Mouse (Mus musculus) kidney, adult 9 months (tissue): Measurements from ENCODE around the gene Sugct.

Source experiments
- DNase-seq: peaks from one replicate; pipeline ENCODE4 v3.0.0; 2022

Sugct gene

GRCm38 (mm10) chr13:17288377-17288776 lies 407.0 kb downstream of the Sugct start:
- DNase-seq, result no peak

DNA sequence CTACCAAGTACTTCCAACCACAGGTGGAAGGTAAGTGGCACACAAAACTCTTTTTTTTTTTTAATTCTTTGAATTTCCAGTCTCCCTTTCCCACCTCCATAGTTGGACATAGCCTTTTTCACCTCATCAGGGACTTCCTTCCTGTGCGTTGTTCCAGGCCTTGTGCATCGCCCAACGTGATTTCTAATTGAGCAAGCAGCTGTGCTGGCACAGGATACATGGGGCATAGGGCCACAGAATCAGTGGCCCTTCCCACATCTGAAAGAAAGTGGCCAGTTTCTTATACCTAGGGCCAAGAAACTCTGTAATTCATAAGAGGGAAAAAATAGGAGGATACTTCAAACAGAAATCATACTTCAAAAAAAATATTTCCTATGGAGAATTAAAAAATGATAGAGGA lies 449.4 kb downstream of the Sugct start:
- no peak for DNase-seq

- peak; percentile 9 for DNase-seq
Observed at GRCm38 (mm10) chr13:17216524-17216923, 478.8 kb downstream of the Sugct start.

- DNase-seq, result no peak
Observed at GRCm38 (mm10) chr13:17212681-17213080, 482.7 kb downstream of the Sugct start.

GRCm38 (mm10) chr13:17190180-17190762 lies 505.1 kb downstream of the Sugct start:
- DNase-seq, result no peak

DNA sequence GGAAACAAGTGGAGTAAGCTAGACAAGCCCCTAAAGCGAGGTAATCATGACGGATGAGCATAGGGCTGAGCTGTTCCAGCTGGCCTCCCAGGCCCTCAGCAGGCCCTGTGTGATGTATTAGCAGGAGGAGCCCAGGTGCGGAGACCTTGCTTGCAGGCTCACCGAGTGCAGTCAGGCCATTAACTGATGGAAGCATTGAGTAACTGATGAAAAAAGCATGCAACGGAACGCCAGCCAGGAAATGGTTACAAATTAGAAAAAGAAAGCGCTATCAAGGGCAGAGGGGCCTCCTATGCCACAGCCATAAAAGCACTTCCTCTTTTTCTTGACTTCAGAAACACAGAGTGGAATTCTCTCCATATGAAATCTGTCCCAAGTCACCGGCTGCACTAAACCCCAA lies 510.1 kb downstream of the Sugct start:
- DNase-seq, result peak; percentile 34

DNA sequence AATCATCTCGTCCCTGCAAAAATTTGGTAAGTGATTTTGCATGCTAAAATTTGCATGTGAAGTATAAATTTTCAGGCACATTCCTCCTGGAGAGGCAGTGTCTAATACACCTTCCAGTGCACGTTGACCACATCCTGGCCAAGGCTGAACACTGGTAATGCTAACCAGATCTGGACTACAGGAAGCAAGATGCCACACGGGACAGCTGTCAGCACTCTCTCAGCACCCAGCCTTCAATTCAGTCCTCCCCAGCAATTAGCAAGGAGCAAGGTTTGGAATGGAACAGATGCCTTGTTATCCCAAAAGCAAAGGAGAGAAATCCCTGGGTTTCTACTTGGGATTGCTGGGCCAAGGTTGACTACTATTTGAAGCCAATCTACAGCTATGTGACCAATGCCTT lies 529.4 kb downstream of the Sugct start:
- no peak for DNase-seq

DNA sequence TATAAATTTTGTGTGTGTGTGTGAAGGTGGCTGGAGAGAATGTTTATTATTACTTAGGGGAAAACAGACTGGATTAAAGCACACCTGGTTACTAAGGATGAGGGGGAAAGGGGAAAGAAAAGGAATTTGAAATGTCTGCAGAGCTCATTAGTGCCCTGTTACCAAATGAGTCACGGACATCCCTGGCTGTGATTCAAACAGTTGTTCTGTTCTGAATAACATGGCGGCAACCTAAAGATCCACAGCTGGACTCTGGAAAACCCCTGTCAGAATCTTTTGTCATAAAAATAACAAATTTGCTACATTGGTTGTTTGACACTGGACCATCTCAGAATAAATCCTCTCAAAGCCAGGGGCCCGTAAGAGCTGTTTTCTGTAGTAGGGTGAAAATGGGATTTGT lies 530.6 kb downstream of the Sugct start:
- no peak for DNase-seq

DNA sequence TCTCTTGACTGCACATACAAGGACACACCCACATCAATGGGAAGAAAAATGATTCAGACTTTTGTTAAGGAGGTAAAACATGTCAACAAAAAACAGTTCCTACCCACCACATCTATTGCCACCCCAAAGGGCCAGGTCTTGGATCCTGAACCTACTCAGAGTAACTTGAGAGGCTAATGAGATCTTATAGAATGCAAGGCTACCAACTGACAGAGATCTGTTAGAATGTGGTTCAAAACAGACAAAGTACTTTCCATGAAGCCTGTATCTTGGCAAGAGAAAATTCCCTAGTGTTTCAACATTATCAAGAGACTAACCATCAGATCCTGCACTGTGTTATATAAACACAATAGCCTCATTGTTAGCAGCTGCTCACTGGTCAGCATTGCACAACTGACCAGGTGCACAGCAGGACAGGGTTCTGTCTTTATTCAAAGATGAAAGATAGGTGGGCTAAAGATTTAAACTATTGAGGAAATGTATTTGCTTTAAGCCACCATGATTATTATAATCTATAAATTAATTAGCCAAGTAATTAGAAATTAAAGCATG lies 548.8 kb downstream of the Sugct start:
- no peak for DNase-seq

DNA sequence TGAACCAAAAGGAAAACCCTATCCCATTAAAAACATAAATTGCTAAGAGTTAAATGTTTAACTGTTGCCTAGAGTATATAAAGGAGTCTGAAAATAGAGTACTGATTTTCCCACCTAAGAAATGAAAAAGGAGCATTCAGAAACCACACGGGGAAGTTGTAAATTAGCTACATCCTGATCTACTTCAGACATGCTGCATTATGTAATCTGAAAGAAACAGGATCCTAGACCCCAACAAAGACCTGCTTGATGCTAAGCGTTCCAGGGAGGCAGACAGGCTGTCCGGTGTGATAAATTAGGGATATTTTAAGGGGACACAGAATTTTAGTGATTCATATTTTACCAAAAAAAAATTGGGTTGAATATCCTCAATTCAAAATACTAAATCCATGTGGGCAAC lies 579.3 kb downstream of the Sugct start:
- no peak for DNase-seq

- DNase-seq, result no peak
Observed at GRCm38 (mm10) chr13:17102372-17102771, 593.0 kb downstream of the Sugct start.

- no peak for DNase-seq
Observed at GRCm38 (mm10) chr13:17086547-17086946, 608.8 kb downstream of the Sugct start.

- DNase-seq, result no peak
Observed at GRCm38 (mm10) chr13:17086146-17086545, 609.2 kb downstream of the Sugct start.

GRCm38 (mm10) chr13:17084946-17085852 lies 610.2 kb downstream of the Sugct start:
- no peak for DNase-seq

- no peak for DNase-seq
Observed at GRCm38 (mm10) chr13:17081618-17082017, 613.7 kb downstream of the Sugct start.

DNA sequence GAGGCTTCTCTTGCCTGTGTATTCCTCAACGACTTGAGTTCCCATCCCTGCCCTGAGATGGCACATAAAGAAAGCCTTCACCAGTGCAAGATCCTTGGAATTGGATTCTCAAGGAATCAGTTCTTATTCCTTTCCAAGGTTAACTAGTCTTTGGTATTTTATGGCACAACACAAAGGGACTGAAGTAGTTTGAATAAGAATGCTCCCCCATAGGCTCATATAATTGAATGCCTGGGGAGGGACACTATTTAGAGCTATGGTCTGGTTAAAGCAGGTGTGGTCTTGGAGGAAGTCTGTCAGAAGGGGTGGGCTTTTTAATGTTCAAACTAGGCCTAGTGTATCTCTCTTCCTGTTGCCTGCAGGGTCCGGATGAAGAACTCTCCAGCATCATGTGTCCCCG lies 629.8 kb downstream of the Sugct start:
- DNase-seq, result no peak

DNA sequence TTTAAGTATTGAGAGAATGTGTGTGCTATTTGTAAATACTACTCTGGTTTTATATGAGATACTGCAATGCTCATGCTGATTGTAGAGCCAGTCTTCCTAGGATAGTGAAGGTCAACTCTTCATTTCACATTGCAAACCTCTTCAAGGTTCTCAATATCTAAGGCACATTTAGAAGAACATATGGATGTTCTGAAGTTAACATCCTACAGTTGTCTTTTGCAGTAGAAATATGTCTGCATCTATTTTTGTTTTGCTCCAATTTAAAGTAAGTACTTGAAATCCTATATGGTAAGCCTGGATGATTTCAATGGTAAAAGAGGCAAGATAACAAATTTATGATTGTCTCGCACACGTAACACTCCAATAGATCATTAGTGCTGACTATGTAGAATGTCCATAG lies 638.7 kb downstream of the Sugct start:
- no peak for DNase-seq

DNA sequence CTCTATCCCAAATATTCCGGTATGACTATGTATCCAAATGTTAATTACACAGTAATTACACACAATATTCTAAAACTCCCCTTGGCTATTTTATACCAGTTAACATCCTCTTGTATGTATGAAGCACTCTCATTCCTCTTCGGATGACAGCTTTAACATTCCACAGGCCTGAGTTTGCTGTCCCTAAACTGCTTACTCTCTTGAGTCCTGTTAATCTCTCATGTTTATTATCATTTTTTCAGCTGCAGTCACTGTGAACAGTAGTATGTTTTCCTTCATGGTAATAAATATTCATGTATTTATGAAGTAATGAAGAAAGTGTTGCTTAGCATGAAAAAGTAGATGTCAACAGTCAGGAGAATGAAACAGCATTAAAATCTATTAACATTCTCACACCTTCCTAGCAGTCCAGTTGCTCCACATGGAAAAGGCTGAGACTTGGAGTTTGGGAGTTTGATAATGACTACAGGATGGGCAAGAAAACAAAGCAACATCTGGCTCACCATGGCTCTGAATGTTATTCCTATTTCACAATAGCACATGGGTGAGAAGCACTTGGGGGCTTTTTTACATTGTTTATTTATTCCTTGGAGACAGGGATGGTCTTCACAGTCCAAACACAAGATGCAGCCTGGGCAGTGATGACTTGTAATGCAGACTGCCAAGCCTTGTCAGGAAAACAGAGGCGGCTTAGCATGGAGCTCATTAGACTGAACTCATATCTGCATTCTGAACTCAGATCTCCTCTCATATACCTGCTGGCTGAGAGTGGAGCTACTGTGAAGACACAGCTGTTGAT lies 651.7 kb downstream of the Sugct start:
- no peak for DNase-seq

DNA sequence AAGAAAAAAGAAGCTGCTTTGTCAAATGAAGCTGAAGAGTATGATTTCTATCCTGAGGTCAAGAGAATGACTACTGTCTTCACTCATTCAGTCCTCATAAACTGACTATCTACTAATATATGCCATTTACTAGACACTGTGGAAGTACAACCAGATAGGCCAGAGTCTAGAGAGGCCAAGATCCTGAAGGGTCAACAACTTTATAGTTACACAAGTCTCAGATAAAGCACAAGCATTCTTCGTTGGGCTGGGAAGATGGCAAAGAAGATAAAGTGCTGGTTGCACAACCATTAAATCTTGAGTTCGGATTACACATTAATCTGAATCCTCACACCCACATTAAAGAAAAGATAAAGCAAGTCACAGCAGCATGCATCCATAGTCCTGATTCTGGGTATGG lies 653.0 kb downstream of the Sugct start:
- peak; percentile 1 for DNase-seq

DNA sequence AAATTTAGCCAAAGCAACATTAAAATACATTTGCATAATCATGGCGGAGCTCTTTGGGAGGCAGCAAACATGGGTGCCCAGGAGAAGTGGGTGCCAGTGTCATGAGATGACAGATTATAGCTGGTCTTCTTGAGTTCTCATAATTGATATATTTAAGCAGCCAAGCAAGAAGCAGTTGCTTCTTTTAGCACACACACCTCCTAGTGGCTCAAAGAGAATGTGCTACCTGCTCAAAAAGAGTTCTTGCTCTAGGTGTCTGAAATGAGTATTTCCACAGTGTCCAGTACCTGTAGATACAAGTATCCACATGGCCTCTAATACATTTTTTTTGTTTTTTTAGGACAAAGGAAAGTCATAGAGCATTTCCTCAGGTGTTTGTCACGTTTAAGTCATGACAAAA lies 655.6 kb downstream of the Sugct start:
- no peak for DNase-seq

GRCm38 (mm10) chr13:17038341-17038740 lies 657.0 kb downstream of the Sugct start:
- DNase-seq, result no peak

DNA sequence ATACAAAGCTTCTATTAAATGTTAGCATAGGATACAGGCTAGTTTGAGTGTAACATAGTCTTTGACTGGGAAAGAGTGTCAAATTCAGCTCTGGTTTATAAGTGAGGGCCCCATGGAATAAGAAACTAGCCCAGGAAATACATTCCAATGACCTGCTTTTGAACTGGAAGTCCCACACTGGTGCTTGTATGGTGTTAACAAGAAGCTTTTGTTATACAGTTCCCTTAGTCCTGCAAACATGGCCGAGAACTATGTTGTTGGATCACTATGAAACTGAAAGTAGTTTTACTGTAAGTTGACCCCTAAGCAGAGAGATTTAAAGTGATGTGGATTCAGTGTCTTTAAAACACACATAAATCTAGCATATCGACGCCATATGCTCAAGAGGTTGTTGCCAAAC lies 657.5 kb downstream of the Sugct start:
- DNase-seq, result no peak

DNA sequence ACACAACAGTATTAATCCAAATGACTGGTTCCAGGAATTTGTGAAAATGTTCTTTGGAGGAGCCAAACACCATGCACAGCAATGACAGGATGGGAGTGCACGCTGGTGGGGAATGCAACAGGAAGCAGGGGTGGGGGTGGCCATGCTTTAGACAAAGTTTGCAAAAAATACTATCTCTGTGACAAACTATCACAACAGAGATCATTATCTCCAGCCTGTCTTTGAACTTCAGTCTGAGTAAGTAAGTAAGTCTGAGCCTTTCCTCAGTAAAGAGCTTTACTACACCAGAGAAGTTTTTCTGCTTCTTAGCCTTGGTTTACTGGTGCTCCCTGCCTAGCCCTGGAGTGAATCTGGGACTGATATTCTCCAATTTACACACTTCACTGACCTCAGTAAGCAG lies 664.6 kb downstream of the Sugct start:
- no peak for DNase-seq
